Mouse (Mus musculus): ENCODE results near the gene Arl5c. TPM values are rescaled to one million over a fixed set of nuclear protein-coding genes. Genes with fewer than 3 reads are reported as not detected.

Gene Arl5c
- polyA plus RNA-seq, 1 experiment from 2014 or later, result 6.9 TPM

DNA sequence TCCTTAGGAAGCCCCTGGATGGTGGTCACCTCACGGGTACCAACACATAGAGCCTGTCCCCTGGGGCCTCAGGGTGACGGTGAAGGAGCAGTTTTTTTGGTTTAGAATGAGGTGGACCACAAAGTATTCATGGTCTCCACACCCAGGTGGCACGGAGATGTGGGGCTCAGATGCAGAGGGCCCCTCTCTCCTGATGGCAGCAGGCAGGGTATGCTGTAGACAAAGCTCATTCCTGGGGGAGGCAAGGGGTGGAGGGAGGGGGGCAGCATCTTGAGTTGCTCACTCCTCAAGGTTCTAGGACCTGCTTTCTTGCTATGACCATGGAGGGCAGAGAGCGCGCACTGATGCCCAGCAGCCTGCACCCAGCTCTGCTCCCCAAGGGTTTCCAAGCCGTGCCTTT lies 6.0 kb upstream of the Arl5c start:
- Histone ChIP-seq H3K9ac (replicated peaks) (no peak overlapping the region), H3K4me1 (peaks cover 19% of the 10 kb centered on the region), H3K27me3 (no peaks in the 10 kb centered on the region), H3K9me3 (no peaks in the 10 kb centered on the region), H3K27ac (replicated peaks) (no peak overlapping the region), H3K4me3 (no peak overlapping the region), H3K36me3 (peaks cover 30% of the 10 kb centered on the region), H3K4me2 (replicated peaks) (no peak overlapping the region)
- WGBS, result 57% methylated on average over 6 of the region's 6 CpGs
- no peak for ATAC-seq (replicated peaks)

GRCm38 (mm10) chr11:98001351-98001824 lies 5.4 kb upstream of the Arl5c start:
- no peaks in the 10 kb centered on the region for H3K9me3 ChIP-seq
- WGBS, result 32% methylated on average over 11 of the region's 11 CpGs
- H3K27ac ChIP-seq (replicated peaks), result no peak overlapping the region
- H3K4me3 ChIP-seq, result no peak overlapping the region
- no peak overlapping the region for H3K9ac ChIP-seq (replicated peaks)
- H3K4me2 ChIP-seq (replicated peaks), result no peak overlapping the region
- no peaks in the 10 kb centered on the region for H3K27me3 ChIP-seq
- peaks cover 25% of the 10 kb centered on the region for H3K36me3 ChIP-seq
- no peak for ATAC-seq (replicated peaks)
- peaks cover 19% of the 10 kb centered on the region for H3K4me1 ChIP-seq

DNA sequence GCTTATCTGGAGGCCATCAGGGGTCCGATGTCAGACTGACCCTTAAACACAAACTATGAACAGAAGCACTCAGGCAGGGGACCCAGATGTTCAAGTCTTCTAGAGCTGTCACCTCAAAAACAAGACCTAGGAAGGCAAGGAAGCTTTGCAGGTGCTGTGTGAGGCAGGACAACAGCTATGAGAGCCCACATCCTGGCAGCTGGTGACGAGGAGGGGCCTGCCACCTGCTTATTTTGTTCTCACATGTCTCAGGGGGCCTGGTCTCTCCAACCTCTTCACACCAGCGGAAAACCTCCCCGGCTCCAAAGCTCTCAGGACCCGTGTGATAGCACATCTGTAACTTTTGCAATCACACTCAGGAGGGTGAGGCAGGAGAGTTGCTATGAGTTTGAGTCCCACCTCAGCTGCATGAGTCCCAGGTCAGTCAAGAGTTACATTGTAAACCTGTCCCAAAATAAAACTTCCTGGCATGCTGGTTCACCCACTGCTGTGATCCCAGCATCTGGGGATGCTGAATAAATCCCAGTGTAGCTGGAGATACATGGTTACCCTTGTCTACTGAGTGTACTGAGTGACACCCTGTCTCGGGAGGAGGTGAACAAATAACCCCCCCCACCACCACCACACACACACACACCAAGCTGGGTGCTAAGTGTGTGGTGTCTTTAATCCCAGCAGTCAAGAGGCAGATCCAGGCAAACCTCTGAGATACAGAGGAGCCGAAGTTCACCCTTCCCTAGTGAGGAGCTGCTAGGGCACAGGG lies 4.6 kb upstream of the Arl5c start:
- 53% methylated on average over 7 of the region's 7 CpGs for whole genome bisulfite sequencing
- no peak overlapping the region for H3K4me2 ChIP-seq (replicated peaks)
- no peaks in the 10 kb centered on the region for H3K27me3 ChIP-seq
- no peaks in the 10 kb centered on the region for H3K9me3 ChIP-seq
- no peak for ATAC-seq (replicated peaks)
- no peak overlapping the region for H3K27ac ChIP-seq (replicated peaks)
- peaks cover 24% of the 10 kb centered on the region for H3K4me1 ChIP-seq
- no peak overlapping the region for H3K9ac ChIP-seq (replicated peaks)
- H3K4me3 ChIP-seq, result no peak overlapping the region
- peaks cover 17% of the 10 kb centered on the region for H3K36me3 ChIP-seq

GRCm38 (mm10) chr11:97999748-98000147 lies 3.8 kb upstream of the Arl5c start:
- WGBS, result 71% methylated on average over 5 of the region's 5 CpGs
- ATAC-seq (replicated peaks), result no peak
- Histone ChIP-seq H3K4me3 (no peak overlapping the region), H3K4me1 (peaks cover 32% of the 10 kb centered on the region), H3K27me3 (no peaks in the 10 kb centered on the region), H3K4me2 (replicated peaks) (no peak overlapping the region), H3K9me3 (no peaks in the 10 kb centered on the region), H3K27ac (replicated peaks) (no peak overlapping the region), H3K9ac (replicated peaks) (no peak overlapping the region), H3K36me3 (peaks cover 9% of the 10 kb centered on the region)

- Histone ChIP-seq H3K4me2 (replicated peaks) (no peak overlapping the region), H3K27ac (replicated peaks) (no peak overlapping the region), H3K9me3 (no peaks in the 10 kb centered on the region), H3K27me3 (no peaks in the 10 kb centered on the region), H3K9ac (replicated peaks) (no peak overlapping the region), H3K4me1 (peaks cover 36% of the 10 kb centered on the region), H3K36me3 (0 out of 2 replicates have a peak, but pooled peaks cover 5% of the 10 kb centered on the region), H3K4me3 (no peak overlapping the region)
- 65% methylated on average over 7 of the region's 7 CpGs for WGBS
- no peak for ATAC-seq (replicated peaks)
Observed at GRCm38 (mm10) chr11:97998898-97999608, 3.1 kb upstream of the Arl5c start.

DNA sequence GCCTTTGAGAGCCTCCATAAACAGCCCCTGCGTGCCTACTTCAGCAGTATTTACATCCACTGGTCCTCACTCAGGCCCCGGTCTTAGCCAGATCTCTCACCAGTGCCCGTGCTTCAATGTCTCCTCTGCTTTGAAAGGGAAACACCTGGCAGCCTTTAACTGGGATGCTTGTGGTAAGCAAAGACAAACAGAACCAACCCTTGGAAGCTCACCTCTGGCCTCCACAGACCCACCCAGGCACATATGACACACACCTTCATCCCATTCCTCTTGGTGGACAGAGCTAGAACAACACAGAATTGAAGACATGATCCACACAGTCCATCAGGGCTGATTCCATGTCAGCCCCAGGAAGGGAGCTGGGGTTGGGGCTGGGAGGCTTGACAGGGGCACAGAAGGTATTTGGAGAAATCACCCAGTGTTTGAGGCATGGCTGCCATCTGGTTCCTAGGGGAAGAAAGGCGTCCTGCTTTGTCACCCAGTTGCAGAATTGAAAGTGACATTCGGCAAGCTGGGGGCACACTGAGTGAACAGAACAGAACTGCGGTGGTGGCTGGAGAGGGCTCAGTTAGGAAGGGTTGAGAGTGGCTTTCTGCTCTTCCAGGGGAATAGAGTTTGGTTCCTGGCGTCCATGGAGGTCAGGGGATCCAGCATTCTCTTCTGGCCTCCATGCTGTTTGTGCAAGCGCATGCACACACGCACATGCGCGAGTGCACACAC lies 2.3 kb upstream of the Arl5c start:
- H3K4me1 ChIP-seq, result peaks cover 28% of the 10 kb centered on the region
- no peak overlapping the region for H3K4me2 ChIP-seq (replicated peaks)
- 80% methylated on average over 11 of the region's 11 CpGs for WGBS
- no peak overlapping the region for H3K27ac ChIP-seq (replicated peaks)
- 0 out of 2 replicates have a peak, but pooled peaks cover 3% of the 10 kb centered on the region for H3K36me3 ChIP-seq
- no peaks in the 10 kb centered on the region for H3K27me3 ChIP-seq
- H3K9me3 ChIP-seq, result no peaks in the 10 kb centered on the region
- H3K9ac ChIP-seq (replicated peaks), result no peak overlapping the region
- ATAC-seq (replicated peaks), result no peak
- no peak overlapping the region for H3K4me3 ChIP-seq

DNA sequence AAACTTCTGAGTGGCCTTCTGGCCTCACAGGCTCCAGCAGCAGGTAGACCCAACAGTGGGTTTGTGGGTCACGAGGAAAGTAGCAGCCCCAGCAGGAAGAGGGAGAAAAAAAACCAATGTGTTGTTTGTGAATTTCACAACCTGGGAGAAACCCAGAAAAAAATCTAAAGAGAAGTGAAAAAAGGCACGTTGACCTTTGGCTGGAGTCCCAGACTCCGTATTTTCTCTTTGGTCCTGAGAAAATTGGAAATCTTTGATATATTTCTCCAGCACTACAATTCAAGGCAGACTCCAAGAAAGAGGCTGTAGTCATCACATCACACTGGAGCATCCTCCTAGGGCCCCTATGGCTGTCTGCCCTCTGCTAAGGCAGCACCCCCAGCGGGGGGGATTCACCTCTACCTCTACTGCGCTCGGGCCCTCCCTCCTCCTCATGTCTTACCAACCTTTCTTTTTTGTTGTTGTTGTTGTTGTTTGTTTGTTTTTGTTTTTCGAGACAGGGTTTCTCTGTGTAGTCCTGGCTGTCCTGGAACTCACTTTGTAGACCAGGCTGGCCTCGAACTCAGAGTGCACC lies 1.5 kb upstream of the Arl5c start:
- ATAC-seq (replicated peaks), result no peak
- Histone ChIP-seq H3K27me3 (no peaks in the 10 kb centered on the region), H3K4me2 (replicated peaks) (no peak overlapping the region), H3K4me3 (no peak overlapping the region), H3K36me3 (no peaks in the 10 kb centered on the region), H3K9ac (replicated peaks) (no peak overlapping the region), H3K4me1 (peaks cover 21% of the 10 kb centered on the region), H3K9me3 (no peaks in the 10 kb centered on the region), H3K27ac (replicated peaks) (no peak overlapping the region)
- WGBS, result 74% methylated on average over 8 of the region's 8 CpGs

DNA sequence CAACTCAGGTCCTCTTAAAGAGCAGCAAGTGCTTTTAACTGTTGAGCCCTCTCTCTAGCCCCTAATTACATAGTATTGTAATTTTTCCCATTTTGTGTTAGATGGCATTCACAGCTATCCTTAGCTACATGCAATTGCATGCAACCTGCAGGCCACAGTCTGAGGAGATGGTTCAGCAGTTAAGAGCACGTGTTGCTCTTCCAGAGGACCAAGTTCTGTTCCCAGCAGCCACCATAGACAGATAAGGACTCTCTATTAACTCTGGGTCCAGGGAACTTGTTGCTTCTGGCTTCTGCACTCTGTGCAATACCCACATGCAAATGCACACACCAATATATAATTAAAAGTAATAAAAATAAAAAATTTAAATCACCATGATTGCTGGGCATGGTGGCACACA lies 710 bp upstream of the Arl5c start:
- ATAC-seq (replicated peaks), result no peak
- H3K27ac ChIP-seq (replicated peaks), result no peak overlapping the region
- WGBS, result 74% methylated on average over 1 of the region's 1 CpGs
- H3K4me1 ChIP-seq, result peaks cover 17% of the 10 kb centered on the region
- no peaks in the 10 kb centered on the region for H3K36me3 ChIP-seq
- H3K27me3 ChIP-seq, result no peaks in the 10 kb centered on the region
- no peak overlapping the region for H3K9ac ChIP-seq (replicated peaks)
- H3K4me2 ChIP-seq (replicated peaks), result no peak overlapping the region
- no peaks in the 10 kb centered on the region for H3K9me3 ChIP-seq
- H3K4me3 ChIP-seq, result no peak overlapping the region

- Histone ChIP-seq H3K4me2 (replicated peaks) (peak overlapping the region; percentile 91), H3K4me3 (peak overlapping the region; percentile 45), H3K27ac (replicated peaks) (no peak overlapping the region), H3K36me3 (no peaks in the 10 kb centered on the region), H3K9me3 (no peaks in the 10 kb centered on the region), H3K4me1 (peaks cover 26% of the 10 kb centered on the region), H3K9ac (replicated peaks) (peak overlapping the region; percentile 42), H3K27me3 (no peaks in the 10 kb centered on the region)
- 4% methylated on average over 13 of the region's 13 CpGs for WGBS
- ATAC-seq (replicated peaks), result peak; percentile 57; the same call in 1 of the 2 replicates
Observed at GRCm38 (mm10) chr11:97994539-97995100, 1.4 kb downstream of the Arl5c start.

GRCm38 (mm10) chr11:97988530-97989096 lies 7.4 kb downstream of the Arl5c start:
- Histone ChIP-seq H3K4me2 (replicated peaks) (peak overlapping the region; percentile 60), H3K27ac (replicated peaks) (peak overlapping the region; percentile 91), H3K9ac (replicated peaks) (peak overlapping the region; percentile 78), H3K4me3 (peak overlapping the region; percentile 97), H3K4me1 (peaks cover 36% of the 10 kb centered on the region), H3K36me3 (no peaks in the 10 kb centered on the region), H3K9me3 (no peaks in the 10 kb centered on the region), H3K27me3 (peaks cover 30% of the 10 kb centered on the region)
- 0% methylated on average over 26 of the region's 26 CpGs for WGBS
- ATAC-seq (replicated peaks), result peak; percentile 92
